Mouse (Mus musculus) heart, adult 2 months (tissue): Measurements from ENCODE around the gene Shroom2.

Source experiments
- CTCF ChIP-seq: fragments of 200-600 bp; IDR thresholded peaks from 2 replicates; pipeline ENCODE4 v1.8.1; 2022; ENCODE audit warnings: antibody characterized with exemption, mild to moderate bottlenecking, moderate library complexity
- EP300 ChIP-seq: fragments of 200-500 bp; IDR thresholded peaks from 2 replicates; pipeline ENCODE4 v1.6.1; 2011; ENCODE audit warnings: low read depth, low read length, control low read depth; ENCODE audit not compliant: insufficient read depth
- POLR2A ChIP-seq: fragments of 200-500 bp; IDR thresholded peaks from 2 replicates; pipeline ENCODE4 v1.6.1; 2011; ENCODE audit warnings: mild to moderate bottlenecking, low read depth, low read length, control low read depth; ENCODE audit not compliant: insufficient read depth

- TF ChIP-seq CTCF (no peak), EP300 (no peak), POLR2A (no peak)
Measured at GRCm38 (mm10) chrX:152781720-152782403, 12.6 kb upstream of the Shroom2 start, which contains the start of gene Gpr143.
